Mouse (Mus musculus): ENCODE results near the gene Nlgn3. TPM values are rescaled to one million over a fixed set of nuclear protein-coding genes. Genes with fewer than 3 reads are reported as not detected.

The Nlgn3 gene
- total RNA-seq (2014; rRNA removed) (152 and 171 TPM in 2 replicates), polyA plus RNA-seq (2015; fragmentation: Nextera tagmentation; extraction: Ambion mirVana) (59.7 and 70.1 TPM in 2 replicates)

DNA sequence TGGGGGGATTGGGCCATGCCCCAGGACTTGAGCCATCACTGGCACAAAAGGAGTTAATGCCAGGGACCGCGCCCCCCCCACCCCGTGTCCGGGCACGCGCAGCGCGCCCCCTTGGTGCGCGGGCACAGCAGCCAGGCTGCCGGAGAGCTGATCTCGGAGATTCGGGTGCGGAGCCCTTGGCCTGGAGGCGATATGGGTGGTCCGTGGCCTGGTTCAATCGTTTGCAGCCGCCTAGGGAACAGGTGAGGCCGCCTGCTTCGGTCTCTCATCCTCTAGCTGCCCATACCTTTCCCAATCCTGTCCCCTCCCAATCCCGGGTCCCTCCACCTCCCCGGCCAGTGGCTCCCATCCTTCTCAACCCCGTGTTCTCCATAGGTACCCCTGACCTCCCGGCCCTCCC, at the start of gene Nlgn3:
Nlgn3 (plus strand) TSS at position 114 of the 400 bp plus-strand sequence.
- WGBS = 33% methylated on average over 10 of the region's 24 CpGs
- ATAC-seq = peak; percentile 25; the same call in 1 of the 2 replicates
- Histone ChIP-seq H3K4me2 (ENCODE audit: low read depth, low read length) (peak within 1 kb of the TSS; percentile 56), H3K9ac (replicated peaks; ENCODE audit: low read length) (peak within 1 kb of the TSS; percentile 69), H3K36me3 (ENCODE audit: insufficient read depth, low read length) (no peaks in the 10 kb centered on the region), H3K4me1 (ENCODE audit: insufficient read depth, low read length) (no peaks in the 10 kb centered on the region), H3K4me3 (ENCODE audit: low read length) (peak within 1 kb of the TSS; percentile 53), H3K27me3 (ENCODE audit: insufficient read depth, low read length) (no peaks in the 10 kb centered on the region), H3K27ac (peak within 1 kb of the TSS; percentile 87), H3K9me3 (ENCODE audit: low read length) (no peaks in the 10 kb centered on the region)
- DNase-seq (ENCODE audit: low spot score) = peak; percentile 78
- no peak for TF ChIP-seq CTCF (IDR thresholded peaks at IDR 0.05; ENCODE audit: low read depth)

GRCm38 (mm10) chrX:101253952-101254729, 44.8 kb upstream of the Nlgn3 start, which contains the start of gene Foxo4:
Foxo4 (plus strand) TSS chrX:101254528.
- H3K4me2 ChIP-seq (ENCODE audit: low read depth, low read length) = peak within 1 kb of the TSS; percentile 68
- no peak within 1 kb of the TSS for H3K27ac ChIP-seq
- DNase-seq (ENCODE audit: low spot score) (peak; percentile 93), ATAC-seq (peak; percentile 93)
- peak within 1 kb of the TSS; percentile 40 for H3K9ac ChIP-seq (replicated peaks; ENCODE audit: low read length)
- no peaks in the 10 kb centered on the region for H3K4me1 ChIP-seq (ENCODE audit: insufficient read depth, low read length)
- H3K27me3 ChIP-seq (ENCODE audit: insufficient read depth, low read length) = no peaks in the 10 kb centered on the region
- peak within 1 kb of the TSS; percentile 48 for H3K4me3 ChIP-seq (ENCODE audit: low read length)
- H3K36me3 ChIP-seq (ENCODE audit: insufficient read depth, low read length) = no peaks in the 10 kb centered on the region
- H3K9me3 ChIP-seq (ENCODE audit: low read length) = no peaks in the 10 kb centered on the region
- no peak for TF ChIP-seq CTCF (IDR thresholded peaks at IDR 0.05; ENCODE audit: low read depth)
- 33% methylated on average over 47 of the region's 47 CpGs for WGBS

- no peak for DNase-seq (ENCODE audit: low spot score)
- Histone ChIP-seq H3K4me3 (ENCODE audit: low read length) (peak overlapping the region; percentile 48), H3K4me1 (ENCODE audit: insufficient read depth, low read length) (no peaks in the 10 kb centered on the region), H3K27ac (no peak overlapping the region), H3K9ac (replicated peaks; ENCODE audit: low read length) (peak overlapping the region; percentile 40), H3K4me2 (ENCODE audit: low read depth, low read length) (peak overlapping the region; percentile 68), H3K36me3 (ENCODE audit: insufficient read depth, low read length) (no peaks in the 10 kb centered on the region), H3K27me3 (ENCODE audit: insufficient read depth, low read length) (no peaks in the 10 kb centered on the region), H3K9me3 (ENCODE audit: low read length) (no peaks in the 10 kb centered on the region)
- no peak for TF ChIP-seq CTCF (IDR thresholded peaks at IDR 0.05; ENCODE audit: low read depth)
- ATAC-seq = peak; percentile 27
- WGBS = 32% methylated on average over 26 of the region's 26 CpGs
Measured at GRCm38 (mm10) chrX:101254740-101255139, 44.2 kb upstream of the Nlgn3 start.

- ATAC-seq (no peak), DNase-seq (ENCODE audit: low spot score) (peak; percentile 3)
- Histone ChIP-seq H3K27me3 (ENCODE audit: insufficient read depth, low read length) (no peaks in the 10 kb centered on the region), H3K4me1 (ENCODE audit: insufficient read depth, low read length) (no peaks in the 10 kb centered on the region), H3K36me3 (ENCODE audit: insufficient read depth, low read length) (no peaks in the 10 kb centered on the region), H3K27ac (no peak overlapping the region), H3K4me3 (ENCODE audit: low read length) (no peak overlapping the region), H3K9ac (replicated peaks; ENCODE audit: low read length) (no peak overlapping the region), H3K4me2 (ENCODE audit: low read depth, low read length) (no peak overlapping the region), H3K9me3 (ENCODE audit: low read length) (no peaks in the 10 kb centered on the region)
- no peak; the same call in 1 of the 2 replicates for TF ChIP-seq CTCF (IDR thresholded peaks at IDR 0.05; ENCODE audit: low read depth)
- 85% methylated on average over 13 of the region's 13 CpGs for WGBS
Measured at GRCm38 (mm10) chrX:101256603-101257002, 42.4 kb upstream of the Nlgn3 start.

DNA sequence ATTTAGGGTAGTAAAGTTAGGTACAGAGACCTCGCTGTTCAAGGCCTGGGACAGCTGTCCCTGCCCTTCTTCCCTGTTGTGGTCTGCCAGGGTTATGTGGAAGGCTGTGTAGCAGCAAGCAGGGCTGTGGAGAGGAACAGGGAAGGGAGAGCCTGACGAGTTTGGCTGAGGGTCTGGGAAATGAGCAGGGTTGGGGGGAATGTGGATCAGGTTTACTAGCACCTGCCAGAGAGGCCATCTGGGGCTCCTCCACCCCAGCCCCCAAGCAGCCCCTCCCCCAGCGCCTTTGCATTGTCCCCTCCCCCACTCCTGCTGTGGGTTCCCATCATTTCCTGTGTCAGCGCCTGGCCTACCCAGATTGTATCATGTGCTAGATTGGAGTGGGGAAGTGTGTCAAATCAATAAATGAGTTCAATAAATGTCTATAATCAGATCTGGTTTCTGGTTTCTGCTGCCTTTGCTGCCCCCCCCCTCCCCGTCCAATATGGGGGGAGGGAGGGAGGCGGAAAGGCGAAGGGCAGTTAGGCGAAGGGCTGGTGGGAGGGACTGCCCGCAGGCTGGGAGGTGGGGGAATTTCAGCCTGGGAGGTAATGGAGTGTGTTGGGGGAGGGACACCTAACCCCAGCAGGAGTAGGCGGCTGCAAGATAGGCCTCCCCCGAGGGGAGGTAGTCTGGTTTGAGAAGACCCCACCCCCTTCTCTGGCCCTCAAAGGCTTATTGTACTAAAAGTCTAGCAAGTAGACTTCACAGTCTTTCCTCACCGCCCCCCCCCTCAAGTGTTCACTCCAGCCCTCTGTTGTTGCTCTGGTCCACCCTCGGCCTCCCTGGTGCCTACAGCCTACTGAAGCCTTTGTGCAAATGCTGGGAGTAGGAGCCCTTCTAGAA, 38.3 kb upstream of the Nlgn3 start:
- Histone ChIP-seq H3K9me3 (ENCODE audit: low read length) (no peaks in the 10 kb centered on the region), H3K4me1 (ENCODE audit: insufficient read depth, low read length) (no peaks in the 10 kb centered on the region), H3K27ac (no peak overlapping the region), H3K27me3 (ENCODE audit: insufficient read depth, low read length) (no peaks in the 10 kb centered on the region), H3K9ac (replicated peaks; ENCODE audit: low read length) (no peak overlapping the region), H3K4me3 (ENCODE audit: low read length) (no peak overlapping the region), H3K36me3 (ENCODE audit: insufficient read depth, low read length) (no peaks in the 10 kb centered on the region), H3K4me2 (ENCODE audit: low read depth, low read length) (no peak overlapping the region)
- DNase-seq (ENCODE audit: low spot score) = peak; percentile 6
- no peak for TF ChIP-seq CTCF (IDR thresholded peaks at IDR 0.05; ENCODE audit: low read depth)
- ATAC-seq = peak; percentile 43; the same call in 1 of the 2 replicates
- WGBS = 35% methylated on average over 9 of the region's 13 CpGs

DNA sequence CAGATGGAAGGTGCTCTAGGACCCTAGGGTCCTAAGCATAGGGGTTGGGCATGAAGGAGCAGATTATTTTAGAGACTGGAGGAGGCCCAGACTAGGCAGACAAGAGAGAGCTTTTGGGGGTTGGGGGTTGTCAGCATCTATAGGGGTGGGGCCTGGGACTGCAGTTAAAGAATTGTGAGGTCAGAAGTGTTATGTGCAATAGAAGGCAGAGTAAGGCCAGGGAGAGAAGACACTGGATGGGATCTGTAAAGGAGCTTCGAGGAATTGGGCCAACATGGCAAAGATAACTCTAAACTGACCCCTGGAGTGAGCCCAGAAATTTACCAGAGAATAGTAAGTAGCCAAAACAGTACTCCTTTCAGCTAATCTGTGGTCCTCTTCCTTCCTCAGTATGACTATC, 35.1 kb upstream of the Nlgn3 start, which contains the start of gene Gm614:
Gm614 (minus strand) TSS at position 101 of the 400 bp plus-strand sequence.
- 68% methylated on average over 1 of the region's 1 CpGs for WGBS
- Histone ChIP-seq H3K27me3 (ENCODE audit: insufficient read depth, low read length) (no peaks in the 10 kb centered on the region), H3K9me3 (ENCODE audit: low read length) (no peaks in the 10 kb centered on the region), H3K27ac (no peak within 1 kb of the TSS), H3K4me2 (ENCODE audit: low read depth, low read length) (no peak within 1 kb of the TSS), H3K4me1 (ENCODE audit: insufficient read depth, low read length) (no peaks in the 10 kb centered on the region), H3K4me3 (ENCODE audit: low read length) (no peak within 1 kb of the TSS), H3K36me3 (ENCODE audit: insufficient read depth, low read length) (no peaks in the 10 kb centered on the region), H3K9ac (replicated peaks; ENCODE audit: low read length) (no peak within 1 kb of the TSS)
- DNase-seq (ENCODE audit: low spot score) (no peak), ATAC-seq (no peak)
- TF ChIP-seq CTCF (IDR thresholded peaks at IDR 0.05; ENCODE audit: low read depth) = no peak
